In genomic region chr5:120440733-120441132, GRCm38 (mm10) we compare ENCODE assay signal across 8 mouse cellular contexts. TPM values are rescaled to one million over a fixed set of nuclear protein-coding genes. Genes with fewer than 3 reads are reported as not detected.
DNase-seq lines count a peak whose midpoint lies in the region; ATAC-seq and TF ChIP-seq lines count a peak whose summit lies in the region.

No protein-coding gene starts in this region.

- TF ChIP-seq CTCF in testis, adult 2 months (IDR thresholded peaks at IDR 0.05; ENCODE audit: control insufficient read depth, insufficient read depth, insufficient replicate concordance, low read depth, low read length) = peak; percentile 91

- H3K4me2 ChIP-seq in forebrain, embryonic 12.5 days = peak overlapping the region; percentile 74
- H3K4me2 ChIP-seq in heart, embryonic 16.5 days (ENCODE audit: low read depth, low read length) = peak overlapping the region; percentile 64
- peak overlapping the region; percentile 29 for H3K4me2 ChIP-seq in liver, embryonic 15.5 days
- peak overlapping the region; percentile 74 for H3K4me2 ChIP-seq in neural tube, embryonic 14.5 days (ENCODE audit: low read depth, low read length)

- WGBS in forebrain, embryonic 12.5 days = 7% methylated on average over 13 of the region's 14 CpGs
- WGBS in heart, embryonic 16.5 days = 6% methylated on average over 14 of the region's 14 CpGs
- 6% methylated on average over 14 of the region's 14 CpGs for WGBS in liver, embryonic 15.5 days (ENCODE audit: insufficient replicate concordance)
- 2% methylated on average over 14 of the region's 14 CpGs for WGBS in neural tube, embryonic 14.5 days

- H3K27me3 ChIP-seq in forebrain, embryonic 12.5 days = peaks cover 59% of the 10 kb centered on the region
- peaks cover 79% of the 10 kb centered on the region for H3K27me3 ChIP-seq in heart, embryonic 16.5 days (ENCODE audit: control insufficient read depth, insufficient read depth, low read length)
- H3K27me3 ChIP-seq in liver, embryonic 15.5 days = peaks cover 96% of the 10 kb centered on the region
- H3K27me3 ChIP-seq in neural tube, embryonic 14.5 days (ENCODE audit: control insufficient read depth, insufficient read depth, low read length) = peaks cover 10% of the 10 kb centered on the region
- peaks cover 2% of the 10 kb centered on the region for H3K27me3 ChIP-seq in testis, adult 2 months (ENCODE audit: control insufficient read depth, insufficient read depth, low read length)

- no peak overlapping the region for H3K9ac ChIP-seq in forebrain, embryonic 12.5 days
- no peak overlapping the region for H3K9ac ChIP-seq in heart, embryonic 16.5 days (ENCODE audit: low read length)
- no peak overlapping the region for H3K9ac ChIP-seq in liver, embryonic 15.5 days
- H3K9ac ChIP-seq in neural tube, embryonic 14.5 days (replicated peaks; ENCODE audit: low read depth, low read length) = peak overlapping the region; percentile 89; the same call in 1 of the 2 replicates

- peak overlapping the region; percentile 88; the same call in 1 of the 2 replicates for H3K27ac ChIP-seq in forebrain, embryonic 12.5 days
- no peak overlapping the region for H3K27ac ChIP-seq in heart, embryonic 16.5 days (ENCODE audit: low read length)
- H3K27ac ChIP-seq in liver, embryonic 15.5 days (replicated peaks) = no peak overlapping the region
- H3K27ac ChIP-seq in neural tube, embryonic 14.5 days (ENCODE audit: low read depth, low read length) = peak overlapping the region; percentile 91
- no peak overlapping the region for H3K27ac ChIP-seq in testis, adult 2 months (ENCODE audit: control insufficient read depth, insufficient read depth, low read depth, low read length)

- no peaks in the 10 kb centered on the region for H3K9me3 ChIP-seq in forebrain, embryonic 12.5 days
- H3K9me3 ChIP-seq in heart, embryonic 16.5 days (replicated peaks; ENCODE audit: control insufficient read depth, low read length) = no peaks in the 10 kb centered on the region
- no peaks in the 10 kb centered on the region for H3K9me3 ChIP-seq in liver, embryonic 15.5 days (replicated peaks)
- no peaks in the 10 kb centered on the region for H3K9me3 ChIP-seq in neural tube, embryonic 14.5 days (ENCODE audit: control insufficient read depth, low read length)

- peak; percentile 54 for ATAC-seq in forebrain, embryonic 12.5 days (ENCODE audit: low FRiP score)
- 0 out of 2 replicates have a peak, but pooled peaks have one; percentile 28 for ATAC-seq in heart, embryonic 16.5 days (replicated peaks; ENCODE audit: extremely low read depth, insufficient read depth, low FRiP score)
- ATAC-seq in liver, embryonic 15.5 days (ENCODE audit: insufficient read depth) = no peak
- 0 out of 2 replicates have a peak, but pooled peaks have one; percentile 50 for ATAC-seq in neural tube, embryonic 14.5 days (ENCODE audit: low read depth)

- no peaks in the 10 kb centered on the region for H3K36me3 ChIP-seq in forebrain, embryonic 12.5 days (replicated peaks)
- H3K36me3 ChIP-seq in heart, embryonic 16.5 days (ENCODE audit: control insufficient read depth, insufficient read depth) = no peaks in the 10 kb centered on the region
- H3K36me3 ChIP-seq in liver, embryonic 15.5 days (replicated peaks) = no peaks in the 10 kb centered on the region
- no peaks in the 10 kb centered on the region for H3K36me3 ChIP-seq in neural tube, embryonic 14.5 days (ENCODE audit: control insufficient read depth, insufficient read depth, low read length)
- no peaks in the 10 kb centered on the region for H3K36me3 ChIP-seq in testis, adult 2 months (ENCODE audit: control insufficient read depth, insufficient read depth, low read length)

- DNase-seq in CD8-positive naive resting alpha-beta T cell, adult 2 months (ENCODE audit: low read depth in 2 of 2, low spot score in 2 of 2) = peak; percentile 70 to 77
- DNase-seq in c-Kit-positive CD71-positive TER-119-negative erythroid progenitor cells, embryonic 14.5 days (ENCODE audit: low read depth) = peak; percentile 73
- peak; percentile 96 to 98 for DNase-seq in kidney, postnatal 4 days

- H3K4me3 ChIP-seq in forebrain, embryonic 12.5 days (replicated peaks) = peak overlapping the region; percentile 37
- peak overlapping the region; percentile 47 for H3K4me3 ChIP-seq in heart, embryonic 16.5 days (ENCODE audit: low read length)
- peak overlapping the region; percentile 17; the same call in 1 of the 2 replicates for H3K4me3 ChIP-seq in liver, embryonic 15.5 days (replicated peaks)
- H3K4me3 ChIP-seq in neural tube, embryonic 14.5 days (ENCODE audit: low read depth, low read length) = no peak overlapping the region
- H3K4me3 ChIP-seq in testis, adult 2 months (ENCODE audit: control insufficient read depth, low read depth, low read length) = no peak overlapping the region

- peaks cover 45% of the 10 kb centered on the region for H3K4me1 ChIP-seq in forebrain, embryonic 12.5 days
- H3K4me1 ChIP-seq in heart, embryonic 16.5 days (ENCODE audit: control insufficient read depth, insufficient read depth, low read length) = peaks cover 7% of the 10 kb centered on the region
- peaks cover 5% of the 10 kb centered on the region; the same call in 1 of the 2 replicates for H3K4me1 ChIP-seq in liver, embryonic 15.5 days (replicated peaks)
- H3K4me1 ChIP-seq in neural tube, embryonic 14.5 days (ENCODE audit: control insufficient read depth, insufficient read depth, low read length) = peaks cover 8% of the 10 kb centered on the region
- peaks cover 12% of the 10 kb centered on the region for H3K4me1 ChIP-seq in testis, adult 2 months (ENCODE audit: control insufficient read depth, insufficient read depth, low read length)

- TF ChIP-seq POLR2A in testis, adult 2 months (IDR thresholded peaks at IDR 0.05; ENCODE audit: control insufficient read depth, low read depth, low read length) = no peak

RNA-seq across cellular contexts. Expression of gene Lhx5, which starts 9.2 kb away (rescaled TPM):
- 23.8 and 26.6 TPM in 2 replicates for polyA plus RNA-seq in forebrain, embryonic 12.5 days (2016; fragmentation: Nextera tagmentation; extraction: Ambion mirVana)
- not detected in 2 replicates for polyA plus RNA-seq in heart, embryonic 16.5 days (2015; fragmentation: Nextera tagmentation; extraction: Ambion mirVana)
- polyA plus RNA-seq in liver, embryonic 15.5 days (2015; fragmentation: Nextera tagmentation; extraction: Ambion mirVana) = not detected in 2 replicates
- 27.6 and 28.1 TPM in 2 replicates for polyA plus RNA-seq in neural tube, embryonic 14.5 days (2014; fragmentation: Nextera tagmentation; extraction: Ambion mirVana)
- polyA plus RNA-seq in testis, adult 2 months (2012; rRNA removed) = 0.10 and 0.14 TPM in 2 replicates

RNA-seq across cellular contexts. Expression of gene Sdsl, which starts 31.9 kb away (rescaled TPM):
- 4.5 and 5.1 TPM in 2 replicates for polyA plus RNA-seq in forebrain, embryonic 12.5 days (2016; fragmentation: Nextera tagmentation; extraction: Ambion mirVana)
- polyA plus RNA-seq in heart, embryonic 16.5 days (2015; fragmentation: Nextera tagmentation; extraction: Ambion mirVana) = 18.1 TPM in 2 replicates
- 4.5 and 5.8 TPM in 2 replicates for polyA plus RNA-seq in liver, embryonic 15.5 days (2015; fragmentation: Nextera tagmentation; extraction: Ambion mirVana)
- 5.8 and 8.3 TPM in 2 replicates for polyA plus RNA-seq in neural tube, embryonic 14.5 days (2014; fragmentation: Nextera tagmentation; extraction: Ambion mirVana)
- polyA plus RNA-seq in testis, adult 2 months (2012; rRNA removed) = 4.9 and 6.1 TPM in 2 replicates

RNA-seq across cellular contexts. Expression of gene Sds, which starts 35.6 kb away (rescaled TPM):
- not detected in 2 replicates for polyA plus RNA-seq in forebrain, embryonic 12.5 days (2016; fragmentation: Nextera tagmentation; extraction: Ambion mirVana)
- 0.56 TPM in 1 of 2 replicates, not detected in the other for polyA plus RNA-seq in heart, embryonic 16.5 days (2015; fragmentation: Nextera tagmentation; extraction: Ambion mirVana)
- 1.6 and 2.3 TPM in 2 replicates for polyA plus RNA-seq in liver, embryonic 15.5 days (2015; fragmentation: Nextera tagmentation; extraction: Ambion mirVana)
- 0.29 TPM in 1 of 2 replicates, not detected in the other for polyA plus RNA-seq in neural tube, embryonic 14.5 days (2014; fragmentation: Nextera tagmentation; extraction: Ambion mirVana)
- 0.75 and 1.1 TPM in 2 replicates for polyA plus RNA-seq in testis, adult 2 months (2012; rRNA removed)

Comparison
In these comparisons a context has a peak if more than half of its experiments do, and no peak if none do; other contexts are left out.
1. H3K27ac ChIP-seq: peak in forebrain, embryonic 12.5 days (single experiment) and neural tube, embryonic 14.5 days (single experiment); none in heart, embryonic 16.5 days (single experiment), liver, embryonic 15.5 days (single experiment) and testis, adult 2 months (single experiment).
2. H3K4me3 ChIP-seq: peak in forebrain, embryonic 12.5 days (single experiment), heart, embryonic 16.5 days (single experiment) and liver, embryonic 15.5 days (single experiment); none in neural tube, embryonic 14.5 days (single experiment) and testis, adult 2 months (single experiment).
3. RNA of gene Lhx5, which starts 9.2 kb away (polyA plus RNA-seq): 27.6 to 28.1 TPM in neural tube, embryonic 14.5 days and 23.8 to 26.6 TPM in forebrain, embryonic 12.5 days; 0.10 to 0.14 TPM in testis, adult 2 months, not detected in heart, embryonic 16.5 days and not detected in liver, embryonic 15.5 days; every median in the first group is over 10 times any median in the second.
4. Peak in every context shown above with its lines, with median percentiles within 50 percentile points of each other: DNase-seq and H3K4me2 ChIP-seq.